Mouse (Mus musculus): ENCODE measurements around the gene Ctla4. TPM values are rescaled to one million over a fixed set of nuclear protein-coding genes. Genes with fewer than 3 reads are reported as not detected.

Ctla4 gene
- total RNA-seq, 2 experiments from 2014 or later, result 0.13 TPM; not detected in 1

DNA sequence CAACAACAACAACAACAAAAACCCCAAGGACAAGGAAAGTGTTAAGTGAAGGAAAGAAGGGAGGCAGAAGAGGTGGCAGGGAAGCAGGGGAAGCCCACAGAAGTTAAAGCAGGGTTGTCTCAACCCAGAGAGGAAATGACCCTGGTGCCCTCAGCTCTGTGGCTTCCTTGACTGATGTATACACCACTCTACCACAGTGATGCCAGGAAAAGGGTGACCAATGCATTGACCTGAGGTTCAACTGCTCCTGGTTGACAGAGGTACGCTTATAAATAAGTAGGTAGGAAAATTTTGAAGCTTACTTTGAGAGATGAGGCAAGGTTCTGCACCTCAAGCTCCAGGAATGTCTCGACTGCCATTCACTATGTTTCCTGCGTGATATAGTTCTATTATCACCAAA lies 24.8 kb downstream of the Ctla4 start:
- DNase-seq, result no peak
- intact Hi-C loops (cut with DNase I), result no loop called here

DNA sequence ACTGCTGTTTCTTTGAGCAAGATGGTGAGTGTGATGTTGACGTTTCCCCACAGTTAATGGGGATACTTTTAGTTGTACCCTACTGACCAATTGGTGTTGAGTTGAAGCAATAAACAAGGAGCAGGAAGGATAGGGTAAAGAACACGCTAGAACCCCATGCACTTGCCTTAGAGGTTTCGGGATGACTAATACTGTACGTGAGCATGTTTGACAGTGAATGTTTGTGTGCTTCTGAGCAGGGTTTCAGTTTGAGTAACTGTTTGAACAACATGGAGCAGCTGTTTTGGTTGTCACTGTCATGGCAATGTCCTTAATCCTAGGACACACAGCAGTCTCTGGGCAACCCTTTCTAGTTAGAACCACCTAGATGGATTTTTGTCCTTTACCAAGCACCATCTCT lies 26.5 kb downstream of the Ctla4 start:
- intact Hi-C loops (cut with DNase I), result no loop called here
- DNase-seq, result no peak

- intact Hi-C loops (cut with DNase I), result no loop called here
These were observed 29.5 kb downstream of the Ctla4 start for GRCm38 (mm10) chr1:60916281-60916781.

DNA sequence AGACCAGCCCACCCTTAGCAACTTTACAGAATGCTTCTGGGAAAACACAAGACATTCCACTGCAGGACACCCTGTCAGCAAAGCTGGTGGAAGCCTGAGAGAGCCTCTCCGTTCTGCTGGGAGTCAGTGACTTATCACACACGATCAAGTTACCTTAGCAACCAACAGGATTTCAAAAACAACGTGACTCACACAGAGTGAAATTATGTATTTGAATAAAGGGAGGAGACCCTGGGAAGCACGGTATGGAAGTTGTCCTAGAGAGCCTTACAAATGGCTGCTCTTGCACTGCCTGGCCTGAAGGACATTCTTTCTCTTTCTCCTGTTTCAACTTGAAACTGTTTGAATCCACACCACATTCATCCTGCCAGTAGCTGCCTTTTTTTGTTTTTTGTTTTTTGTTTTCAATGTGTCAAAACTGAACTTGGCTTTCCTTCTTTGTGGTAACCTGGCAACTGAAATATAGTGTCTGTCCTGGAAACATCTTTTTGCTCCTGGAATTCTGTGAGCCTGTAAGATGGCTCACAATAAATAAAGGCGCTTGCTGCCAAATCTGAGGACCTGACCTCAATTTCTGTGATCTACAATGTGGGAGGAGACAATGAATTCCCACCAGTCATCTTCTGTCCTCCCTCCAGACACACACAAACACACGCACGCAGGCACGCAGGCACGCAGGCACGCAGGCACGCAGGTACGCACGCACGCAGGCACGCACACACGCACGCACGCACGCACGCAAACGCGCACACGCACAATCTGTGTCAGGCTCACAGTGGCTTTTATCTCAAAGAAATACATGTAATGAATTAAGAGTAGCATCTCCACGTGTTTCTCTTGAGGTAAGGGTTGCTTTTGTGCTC lies 33.9 kb downstream of the Ctla4 start:
- intact Hi-C loops (cut with DNase I), result no loop called here
- no peak for DNase-seq

More at GRCm38 (mm10) chr1:60916281-60916781, 29.5 kb downstream of the Ctla4 start:
- no peak for DNase-seq

- intact Hi-C loops (cut with DNase I), result no loop called here
- no peak for DNase-seq
These were observed 42.2 kb downstream of the Ctla4 start for GRCm38 (mm10) chr1:60929036-60929435.

DNA sequence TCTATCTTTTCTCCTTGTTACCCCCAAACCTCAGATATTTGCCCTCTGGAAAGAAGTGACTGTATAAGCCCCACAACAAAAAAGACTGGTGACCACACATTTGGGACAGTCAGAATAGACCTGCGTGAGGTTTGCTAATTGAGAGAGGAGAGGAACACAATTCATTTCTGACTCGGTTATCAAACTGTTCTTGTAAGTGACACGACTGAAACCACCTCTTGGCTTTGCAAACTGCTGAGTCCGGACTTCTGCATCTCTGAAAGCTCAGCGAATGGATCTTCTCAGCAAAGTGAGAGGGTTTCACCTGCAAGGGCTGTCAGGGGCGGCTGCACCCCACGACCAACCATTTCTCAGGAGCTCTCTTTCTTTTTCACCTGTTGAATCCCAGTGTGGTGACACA lies 43.6 kb downstream of the Ctla4 start:
- DNase-seq, result no peak
- intact Hi-C loops (cut with DNase I), result no loop called here

GRCm38 (mm10) chr1:60935968-60936581 lies 49.3 kb downstream of the Ctla4 start:
- intact Hi-C loops (cut with DNase I), result no loop called here
- no peak for DNase-seq

GRCm38 (mm10) chr1:60936963-60937711 lies 50.3 kb downstream of the Ctla4 start:
- no peak for DNase-seq
- intact Hi-C loops (cut with DNase I), result no loop called here

GRCm38 (mm10) chr1:60938256-60938655 lies 51.5 kb downstream of the Ctla4 start:
- DNase-seq, result no peak
- intact Hi-C loops (cut with DNase I), result no loop called here

GRCm38 (mm10) chr1:60938974-60939373 lies 52.2 kb downstream of the Ctla4 start:
- DNase-seq, result no peak

DNA sequence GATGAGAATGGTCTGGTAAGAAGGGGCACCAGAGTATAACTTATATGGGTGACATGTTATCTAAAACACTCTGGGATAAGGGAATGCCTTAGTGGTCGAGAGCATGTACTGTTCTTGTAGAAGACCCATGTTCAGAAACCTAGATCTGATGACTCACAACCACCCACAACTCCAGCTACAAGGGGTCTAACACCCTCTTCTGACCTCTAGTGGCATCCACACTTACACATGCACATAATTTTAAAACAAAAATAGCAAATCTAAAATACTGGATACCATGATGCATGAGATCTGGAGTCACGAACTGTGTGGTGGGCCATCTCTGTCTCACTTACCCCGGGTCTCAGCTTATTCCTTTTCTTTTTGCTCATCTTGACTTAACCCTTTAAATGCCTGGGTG lies 53.2 kb downstream of the Ctla4 start:
- no peak for DNase-seq
- intact Hi-C loops (cut with DNase I), result no loop called here

More at GRCm38 (mm10) chr1:60938974-60939373, 52.2 kb downstream of the Ctla4 start:
- intact Hi-C loops (cut with DNase I), result no loop called here

- DNase-seq, result no peak
- intact Hi-C loops (cut with DNase I), result no loop called here
These were observed 53.8 kb downstream of the Ctla4 start for GRCm38 (mm10) chr1:60940620-60941019.

DNA sequence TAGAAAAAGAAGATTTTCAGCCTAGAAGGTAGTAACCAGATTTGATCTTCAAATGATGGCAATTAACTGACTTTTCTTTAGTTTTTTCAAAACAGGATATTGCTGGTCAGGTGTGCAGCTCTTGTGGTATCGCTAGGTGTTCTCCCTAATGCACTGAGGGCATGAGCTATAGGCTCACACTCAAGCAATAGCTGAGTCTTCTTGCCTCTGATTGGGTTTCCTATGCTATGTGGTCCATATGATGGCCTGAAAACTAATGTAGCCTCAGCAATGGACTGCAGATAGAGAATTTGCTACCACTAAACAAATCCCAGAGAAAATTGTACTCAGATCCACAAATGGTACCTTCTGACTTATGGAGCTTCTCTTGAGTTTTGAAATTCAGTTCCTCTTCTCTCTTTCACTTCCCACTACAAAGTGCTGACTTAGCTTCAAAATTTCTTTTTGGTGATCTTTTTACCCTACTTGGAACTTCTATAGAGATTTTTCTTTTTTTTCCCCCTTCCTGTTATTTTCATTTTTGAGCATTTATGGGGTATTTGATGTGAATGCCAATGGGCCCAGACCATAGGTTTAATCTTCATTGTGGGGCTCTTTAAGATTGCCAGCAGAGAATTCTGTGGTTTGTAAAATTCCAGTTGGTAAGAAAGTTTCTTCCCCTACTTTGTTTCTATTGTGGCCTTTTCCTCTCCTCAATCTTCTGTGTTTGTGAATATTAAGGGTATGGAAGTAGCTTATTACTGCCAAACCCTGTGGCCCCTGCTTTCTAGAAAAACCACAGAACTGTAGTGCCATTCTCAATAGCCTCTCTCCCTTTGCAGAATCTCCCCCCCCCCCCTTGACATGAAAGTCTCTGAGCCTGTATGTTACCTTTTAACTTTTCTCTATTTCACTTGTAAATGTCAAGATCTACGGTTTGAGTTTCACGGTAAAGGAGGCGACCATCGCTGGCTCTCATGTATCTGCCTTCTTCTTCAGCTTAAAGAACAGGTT lies 54.6 kb downstream of the Ctla4 start:
- DNase-seq, result no peak
- intact Hi-C loops (cut with DNase I), result no loop called here

- intact Hi-C loops (cut with DNase I), result no loop called here
- no peak for DNase-seq
These were observed 56.1 kb downstream of the Ctla4 start for GRCm38 (mm10) chr1:60942921-60943320.

- intact Hi-C loops (cut with DNase I), result no loop called here
These were observed 59.0 kb downstream of the Ctla4 start for GRCm38 (mm10) chr1:60945633-60946401.

GRCm38 (mm10) chr1:60948112-60948511 lies 61.3 kb downstream of the Ctla4 start:
- intact Hi-C loops (cut with DNase I), result no loop called here
- DNase-seq, result no peak

More at GRCm38 (mm10) chr1:60945633-60946401, 59.0 kb downstream of the Ctla4 start:
- DNase-seq, result no peak

- intact Hi-C loops (cut with DNase I), result loop anchor here (10.0 kb wide), 1 partner anchor 548 kb away; the partner anchor contains the start of gene Abi2
These were observed 66.2 kb downstream of the Ctla4 start for GRCm38 (mm10) chr1:60952958-60953357.

GRCm38 (mm10) chr1:60953686-60954085 lies 66.9 kb downstream of the Ctla4 start:
- no peak for DNase-seq
- intact Hi-C loops (cut with DNase I), result loop anchor here (10.0 kb wide), 1 partner anchor 549 kb away; the partner anchor contains the start of gene Abi2

More at GRCm38 (mm10) chr1:60952958-60953357, 66.2 kb downstream of the Ctla4 start:
- DNase-seq, result peak in 1 of 2 experiments; percentile 35

DNA sequence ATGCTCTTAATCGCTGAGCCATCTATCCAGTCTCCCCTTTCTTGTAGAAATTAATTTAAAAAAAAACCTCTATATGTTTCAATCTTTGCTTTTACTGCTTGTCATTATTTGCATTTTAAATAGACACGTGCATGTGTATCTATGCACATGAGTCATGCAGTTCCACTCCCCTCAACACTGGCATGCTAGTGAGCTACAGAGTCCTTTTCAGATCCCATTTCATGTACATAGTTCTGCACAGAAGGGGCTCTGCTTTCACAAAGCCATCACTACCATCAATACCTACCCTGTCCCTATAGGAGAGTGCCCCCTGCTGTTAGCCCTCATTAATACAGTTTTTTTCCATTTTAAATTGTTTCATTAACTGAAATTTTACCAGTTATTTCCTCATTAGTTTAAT lies 68.0 kb downstream of the Ctla4 start:
- DNase-seq, result no peak
- intact Hi-C loops (cut with DNase I), result loop anchor here (5.0 to 10.0 kb wide), 2 partner anchors 87 to 550 kb away; partner anchors contain the start of gene Abi2
